Mouse (Mus musculus) heart, postnatal 36 days (tissue): ENCODE results near the gene Spock2. TPM values are rescaled to one million over a fixed set of nuclear protein-coding genes. Genes with fewer than 3 reads are reported as not detected.
"Not testable (repeated sequence)": the region's sequence is repeated elsewhere in the genome, so short reads cannot be mapped to it uniquely, and the experiment has no call there.

Source experiments
- DNase-seq, 2 experiments: peaks; one replicate each; pipeline ENCODE4 v3.0.0; 2021 to 2022
- intact Hi-C: fragments of 180-260 bp; cut with DNase I; formaldehyde crosslinking; loops from one replicate; pipeline ENCODE4 v1.15.1; 2025
- total RNA-seq, 2 experiments: library from RNA; stranded (reverse); gene quantifications; 2 replicates each; pipeline ENCODE4 v1.2.3; 2021

Spock2 gene
- total RNA-seq, 2 experiments from 2014 or later, result 16.7 to 20.1 TPM

DNA sequence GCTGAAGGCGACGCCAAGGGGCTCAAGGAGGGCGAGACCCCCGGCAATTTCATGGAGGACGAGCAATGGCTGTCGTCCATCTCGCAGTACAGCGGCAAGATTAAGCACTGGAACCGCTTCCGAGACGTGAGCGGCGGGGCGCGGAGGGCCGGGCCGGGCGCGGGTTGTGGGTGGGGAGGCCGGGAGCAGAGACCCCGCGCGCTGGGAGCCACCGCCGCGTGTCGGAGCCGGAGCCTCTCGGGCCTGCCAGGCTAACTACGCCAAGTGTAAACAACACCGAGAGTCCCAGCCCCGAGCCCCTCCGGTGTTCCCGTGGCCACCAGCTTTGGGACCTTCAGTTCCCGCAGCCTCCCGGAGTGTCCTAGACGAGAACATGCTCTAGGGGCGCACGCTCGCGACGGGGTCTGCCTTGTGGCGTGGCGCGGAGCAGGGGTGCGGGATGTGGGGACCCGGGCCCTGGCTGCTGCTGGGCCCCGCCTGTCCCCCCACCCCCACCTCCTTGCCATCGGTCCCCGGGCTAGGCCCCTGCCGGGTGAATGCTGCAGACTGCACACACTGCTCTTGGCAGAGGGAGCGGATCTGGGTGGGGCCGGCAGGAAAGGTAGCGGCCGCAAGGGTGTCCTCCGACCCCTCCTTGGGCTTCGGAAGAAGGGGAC lies 640 bp downstream of the Spock2 start:
- peak; percentile 47 to 63 for DNase-seq
- intact Hi-C loops, result no loop called here

DNA sequence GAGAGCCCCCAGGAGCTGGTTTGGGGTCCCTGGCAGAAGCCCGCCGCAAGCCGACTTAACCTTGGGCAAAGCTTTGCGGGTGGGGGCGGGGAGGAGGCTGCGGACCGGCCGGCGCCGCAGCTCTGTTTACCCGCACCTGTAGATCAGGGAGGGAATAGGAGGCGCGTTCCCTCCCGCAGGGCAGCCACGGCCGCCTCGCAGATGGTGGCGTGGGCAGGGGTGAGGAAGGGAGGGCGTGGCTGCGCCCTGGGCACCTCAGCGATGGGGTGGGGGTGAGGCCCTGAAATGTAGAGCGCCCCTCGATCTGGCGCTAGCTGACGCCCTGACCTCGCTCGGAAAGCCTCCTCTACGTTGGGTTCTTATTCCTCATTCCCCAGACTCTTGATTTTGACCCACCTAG lies 1.4 kb downstream of the Spock2 start:
- intact Hi-C loops, result no loop called here
- peak; percentile 9 to 21 for DNase-seq

DNA sequence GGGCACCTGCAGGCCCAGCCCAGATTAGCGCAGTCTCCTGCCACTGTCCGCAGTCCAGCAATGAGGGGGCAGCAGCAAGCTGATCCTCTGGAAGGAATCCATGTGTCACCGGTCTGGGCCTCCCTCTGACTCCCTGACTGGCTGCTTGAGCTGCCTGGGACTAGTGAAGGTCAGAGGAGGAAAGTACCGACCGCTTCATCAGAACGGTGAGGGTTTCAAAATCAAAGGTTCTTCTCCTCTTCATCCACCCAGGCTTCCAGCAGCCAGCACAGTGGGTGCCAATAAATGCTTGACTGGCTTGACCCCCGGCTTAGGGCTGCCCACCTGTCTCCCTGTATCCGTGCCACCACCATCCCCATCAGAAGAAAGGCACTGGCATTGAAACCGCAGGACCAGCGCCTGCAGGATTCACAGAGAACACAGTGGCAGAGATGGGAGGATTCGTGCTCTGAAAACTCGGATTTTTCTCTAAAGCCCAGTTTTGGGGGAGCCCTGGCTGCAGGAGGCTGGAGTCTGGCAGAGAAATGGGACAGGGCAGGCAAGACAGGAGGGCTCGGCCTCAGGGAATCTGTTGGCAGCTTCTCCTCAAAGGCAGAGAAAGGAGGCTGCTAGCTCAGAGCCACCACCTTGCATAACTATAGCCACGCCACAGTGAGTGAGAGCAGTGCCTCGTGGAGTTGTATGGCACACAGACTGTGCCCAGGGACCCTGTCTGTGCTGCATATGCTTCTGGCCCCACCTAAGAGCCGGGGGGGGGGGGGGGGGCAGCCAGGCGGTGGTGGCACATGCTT lies 2.5 kb downstream of the Spock2 start:
- DNase-seq, result no peak
- intact Hi-C loops, result no loop called here

DNA sequence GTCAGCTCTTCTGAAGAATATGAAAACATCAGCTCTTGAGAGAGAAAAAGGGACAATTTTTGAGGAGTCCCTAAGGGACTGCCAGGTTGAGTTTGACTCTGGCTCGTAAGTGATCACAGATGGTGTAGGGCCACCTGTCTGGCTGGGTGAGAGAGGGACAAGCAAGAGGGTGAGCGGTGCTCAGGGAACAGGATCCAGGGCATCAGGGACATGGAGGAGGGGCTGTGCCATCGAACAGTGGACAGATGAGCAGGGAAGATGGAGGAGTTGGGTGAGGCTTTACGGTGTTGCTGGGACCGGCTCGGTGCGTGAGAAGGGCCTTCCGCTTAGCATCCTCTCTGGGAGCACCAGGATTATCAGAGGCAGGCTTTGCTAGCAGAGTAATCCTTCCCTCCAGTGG lies 3.3 kb downstream of the Spock2 start:
- DNase-seq, result no peak
- intact Hi-C loops, result no loop called here

DNA sequence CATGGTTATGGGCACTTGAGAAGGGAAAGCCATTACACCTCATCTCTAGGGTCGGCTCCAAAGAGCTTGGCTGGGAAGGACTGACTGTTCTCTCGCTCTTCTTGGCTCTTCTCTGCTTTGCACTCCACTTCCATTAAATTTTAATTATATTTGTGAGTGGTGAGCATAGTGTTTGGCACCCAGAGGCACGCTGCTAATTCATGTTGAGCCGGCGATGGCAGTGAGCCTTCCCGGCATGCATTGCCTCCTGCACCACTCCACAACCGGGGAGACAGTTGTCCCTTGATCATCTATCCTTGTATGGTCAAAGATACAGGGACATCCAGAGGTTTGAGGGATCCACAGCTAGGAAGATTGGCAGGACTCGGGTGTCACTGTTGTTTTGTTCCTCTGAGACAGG lies 4.0 kb downstream of the Spock2 start:
- intact Hi-C loops, result no loop called here
- no peak for DNase-seq

DNA sequence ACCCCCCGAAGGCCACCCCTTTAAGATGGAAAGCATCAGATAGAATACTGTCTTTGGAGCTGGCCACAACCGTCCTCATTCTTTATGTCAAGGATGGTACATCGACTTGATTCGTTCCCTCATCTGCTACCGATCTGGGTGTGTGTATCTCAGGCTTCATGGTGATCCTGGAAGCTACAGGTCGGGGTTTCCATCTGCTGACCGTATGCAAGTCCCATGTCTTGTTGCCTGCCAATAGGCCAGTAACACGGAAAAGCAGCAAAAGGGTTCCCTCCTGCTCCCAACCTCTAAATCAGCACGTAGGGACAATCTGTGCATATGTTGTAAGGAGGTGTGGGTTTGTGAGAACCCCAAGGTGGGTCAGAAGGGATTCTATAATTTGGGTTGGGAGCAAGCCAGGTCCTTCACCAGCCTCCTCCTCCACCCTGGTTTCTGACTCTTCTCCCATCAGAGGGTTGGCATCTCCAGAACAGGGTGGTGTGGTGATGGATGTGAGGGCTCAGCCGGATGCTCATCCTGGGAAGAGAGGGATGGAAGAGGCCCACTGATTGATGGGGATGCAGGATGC lies 5.0 kb downstream of the Spock2 start:
- no peak for DNase-seq
- intact Hi-C loops, result no loop called here

DNA sequence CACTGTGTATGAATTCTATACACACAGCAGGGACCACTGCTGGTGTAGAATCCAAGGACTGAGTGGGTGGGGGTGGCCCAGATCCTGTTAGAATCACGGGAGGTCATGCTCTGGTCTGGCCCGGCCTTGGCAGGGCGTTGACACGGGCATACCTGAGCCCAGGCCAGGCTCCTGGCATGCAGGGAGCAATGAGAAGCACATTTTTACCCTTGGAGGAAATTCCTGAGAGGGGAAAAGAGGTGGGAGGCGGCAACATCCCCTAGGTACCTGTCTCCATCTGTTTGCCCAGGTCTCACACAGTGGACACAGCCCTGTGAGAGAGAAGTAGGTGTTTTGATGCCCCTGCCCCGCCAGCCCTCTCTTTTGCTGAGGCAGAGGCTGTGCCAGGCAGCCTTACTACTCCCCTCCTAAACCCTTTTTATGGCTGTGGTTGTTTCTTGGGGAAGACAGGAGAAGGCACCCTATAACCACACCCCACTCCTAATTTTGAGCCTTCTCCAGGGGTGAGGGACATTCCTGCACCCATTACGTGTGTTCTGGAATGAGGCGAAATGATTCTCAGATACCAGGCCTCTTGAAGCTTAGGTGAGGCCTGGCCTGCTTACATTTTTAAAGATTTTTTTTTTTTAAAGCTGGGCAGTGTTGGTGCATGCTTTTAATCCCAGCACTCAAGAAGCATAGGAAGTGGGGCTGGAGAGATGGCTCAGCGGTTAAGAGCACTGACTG lies 8.1 kb downstream of the Spock2 start:
- intact Hi-C loops, result no loop called here

DNA sequence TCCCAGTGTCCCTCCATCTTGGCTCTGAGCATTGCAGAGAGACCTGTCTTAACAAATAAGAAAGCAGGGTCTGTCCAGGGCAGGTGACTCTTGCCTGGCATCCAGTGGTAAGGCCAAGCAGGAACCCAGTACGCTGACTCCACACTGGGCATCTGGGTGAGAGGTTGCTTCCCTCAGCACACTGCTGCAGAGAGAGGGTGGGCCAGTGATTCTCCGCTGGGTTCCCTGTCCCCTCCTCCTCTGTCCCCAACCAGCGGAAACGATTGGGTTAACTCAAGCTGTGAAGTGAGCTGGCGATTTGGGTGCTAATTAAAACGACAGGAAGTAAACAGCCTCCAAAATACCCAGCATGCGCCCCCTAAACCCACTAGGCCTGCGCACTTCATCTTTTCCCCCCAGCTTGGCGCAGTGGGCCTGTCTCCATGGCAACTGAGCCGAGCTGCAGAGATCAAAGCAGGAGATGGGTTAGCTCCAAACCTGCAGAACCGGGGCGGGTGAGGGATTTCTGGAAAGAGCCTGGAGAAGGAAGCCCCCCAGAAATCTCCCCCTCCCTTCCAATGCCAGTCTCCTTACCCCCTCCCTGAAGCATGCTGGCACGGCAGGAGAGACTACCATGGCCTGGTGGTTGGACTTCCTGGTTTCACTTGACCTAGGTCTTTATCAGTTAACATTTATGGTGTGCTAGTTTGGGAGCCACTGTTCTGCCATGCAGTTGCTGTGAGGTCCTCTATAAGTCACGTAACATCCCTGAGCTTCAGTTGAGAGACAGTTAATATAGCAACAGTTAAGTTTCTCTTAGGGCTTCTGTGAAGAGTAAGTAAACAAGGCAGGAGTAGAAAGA lies 9.5 kb downstream of the Spock2 start:
- DNase-seq, result no peak
- intact Hi-C loops, result no loop called here

More for the DNA sequence above, 8.1 kb downstream of the Spock2 start:
- no peak for DNase-seq

DNA sequence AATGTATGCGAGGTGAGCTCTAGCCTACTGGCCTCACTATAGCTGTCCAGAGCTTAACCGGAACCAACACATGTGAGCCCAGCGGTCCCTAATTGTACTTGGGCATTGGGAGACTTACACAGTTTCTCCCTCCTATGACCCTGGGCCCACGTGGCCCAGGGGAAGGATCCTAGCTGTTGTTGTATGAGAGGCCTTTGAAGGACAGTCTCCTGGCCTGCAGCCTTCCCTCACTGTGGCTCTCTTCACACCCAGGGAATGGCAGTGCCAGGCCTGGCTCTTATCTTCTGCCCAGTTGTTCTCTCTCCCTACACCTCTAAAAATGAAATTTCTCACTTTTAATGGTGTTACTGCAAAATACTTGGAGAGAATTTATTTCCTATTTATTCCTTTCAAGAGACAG lies 11.0 kb downstream of the Spock2 start:
- no peak for DNase-seq

DNA sequence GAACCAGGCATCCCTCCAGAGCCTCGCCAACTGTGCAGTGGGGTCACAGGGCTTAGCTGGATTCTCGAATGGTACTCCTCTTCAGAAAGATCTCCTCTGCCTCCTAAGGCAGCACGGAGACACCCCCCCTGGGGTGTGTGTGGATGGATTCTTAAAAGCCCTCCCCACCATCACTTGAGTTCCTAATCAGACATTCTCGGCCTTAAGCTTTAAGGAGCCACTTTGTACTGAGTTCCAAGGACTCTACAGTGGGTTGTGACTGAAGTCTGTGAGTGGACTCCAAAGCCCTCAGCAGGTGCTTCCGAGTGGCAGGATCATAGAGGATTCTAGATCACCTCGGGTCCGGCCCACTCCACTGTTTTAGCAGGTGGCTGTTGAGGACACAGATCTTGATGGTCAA lies 12.4 kb downstream of the Spock2 start:
- no peak for DNase-seq
- intact Hi-C loops, result no loop called here

More for the DNA sequence above, 11.0 kb downstream of the Spock2 start:
- intact Hi-C loops, result no loop called here

DNA sequence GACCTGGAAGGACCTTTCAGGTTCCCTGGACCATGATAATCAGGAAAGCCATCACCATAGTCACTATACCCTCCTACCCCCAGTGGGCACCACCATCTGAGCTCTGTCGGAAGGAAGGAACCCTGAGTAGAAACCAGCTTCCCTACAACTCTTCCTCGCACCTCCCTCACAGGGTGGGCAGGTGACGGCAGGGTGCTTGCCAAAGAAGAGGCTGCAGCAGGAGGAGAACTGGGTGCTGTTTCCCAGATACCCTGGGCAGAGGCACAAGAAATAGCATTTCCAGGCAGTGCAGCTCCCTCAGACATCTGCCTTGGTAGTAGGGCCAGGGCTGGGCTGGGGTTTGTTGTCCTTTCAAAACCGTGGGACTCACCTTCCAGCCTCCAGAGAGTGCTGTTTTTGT lies 14.6 kb downstream of the Spock2 start:
- no peak for DNase-seq
- intact Hi-C loops, result no loop called here

DNA sequence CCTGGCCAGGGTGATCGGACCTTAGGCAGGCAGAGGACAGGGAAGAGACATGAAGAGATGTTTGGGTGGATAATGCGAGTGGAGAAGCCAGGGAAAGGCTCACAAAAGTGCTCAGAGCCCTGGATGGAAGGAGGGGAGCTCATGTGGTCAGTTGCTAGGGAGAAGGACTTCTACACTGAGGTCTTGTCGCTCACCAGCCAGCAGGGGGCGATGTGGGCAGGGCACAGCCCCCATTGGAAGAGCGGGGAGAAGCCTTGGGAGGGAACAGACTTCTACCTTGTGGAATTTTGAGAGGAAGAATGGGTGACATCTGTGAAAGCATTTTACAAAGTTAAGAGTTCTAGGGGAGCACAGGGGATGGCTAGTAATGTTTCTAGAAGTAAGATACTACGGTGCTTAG lies 18.1 kb downstream of the Spock2 start:
- intact Hi-C loops, result no loop called here

DNA sequence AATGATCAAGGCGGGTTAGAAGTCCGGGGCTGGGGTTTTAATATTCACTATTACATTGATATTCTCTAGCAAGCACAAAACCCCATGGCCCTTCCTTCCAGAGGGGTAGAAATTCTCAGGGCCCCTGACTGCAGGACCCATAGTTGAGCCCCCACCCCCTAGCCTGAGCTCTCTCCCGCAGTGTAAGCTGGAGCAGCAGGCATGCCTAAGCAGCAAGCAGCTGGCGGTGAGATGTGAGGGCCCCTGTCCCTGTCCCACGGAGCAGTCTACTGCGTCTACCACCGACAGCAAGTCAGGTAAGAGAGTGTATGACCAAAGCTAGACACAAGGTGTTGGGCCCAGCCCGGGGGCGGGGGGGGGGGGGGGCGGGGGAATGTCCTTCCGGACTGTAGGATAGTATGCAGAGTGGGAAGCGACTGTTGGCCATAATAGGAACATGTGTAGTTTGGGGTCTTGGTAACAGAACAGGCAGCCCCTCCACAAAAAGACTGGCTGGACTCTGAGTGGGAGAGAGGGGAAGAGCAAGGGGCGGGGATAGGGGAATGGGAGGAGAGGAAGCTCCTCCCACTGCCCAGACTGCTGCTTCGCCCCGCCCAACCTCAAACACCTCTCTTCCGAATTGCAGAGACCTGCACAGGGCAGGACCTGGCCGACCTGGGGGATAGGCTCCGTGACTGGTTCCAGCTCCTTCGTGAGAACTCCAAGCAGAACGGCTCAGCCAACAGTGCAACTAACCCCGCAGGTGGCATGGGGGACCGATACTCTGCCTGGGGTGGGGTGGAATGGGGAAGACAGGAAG lies 19.7 kb downstream of the Spock2 start:
- no peak for DNase-seq
- intact Hi-C loops, result no loop called here

More for the DNA sequence above, 18.1 kb downstream of the Spock2 start:
- DNase-seq, result peak in 1 of 2 experiments; percentile 38

DNA sequence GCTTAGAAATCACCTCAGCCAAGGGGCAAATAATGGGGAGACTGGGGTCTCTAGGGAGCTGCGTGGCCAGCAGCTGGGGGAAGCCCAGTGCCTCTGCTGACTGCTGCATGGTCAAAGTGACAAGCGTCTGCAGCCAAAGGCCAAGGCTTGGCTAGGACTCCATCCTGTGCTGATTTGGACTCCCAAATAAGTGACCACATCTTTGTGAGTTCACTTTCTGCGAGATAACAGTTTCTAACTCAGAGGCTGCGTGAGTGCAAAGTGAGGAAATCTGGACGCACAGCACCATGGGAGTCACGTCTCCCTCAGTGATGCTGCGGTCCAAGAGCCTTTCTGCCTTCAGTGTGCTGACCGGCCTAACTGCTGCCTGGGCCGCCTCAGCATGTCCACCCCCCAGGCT lies 22.3 kb downstream of the Spock2 start:
- intact Hi-C loops, result no loop called here
- DNase-seq, result peak in 1 of 2 experiments; percentile 18

DNA sequence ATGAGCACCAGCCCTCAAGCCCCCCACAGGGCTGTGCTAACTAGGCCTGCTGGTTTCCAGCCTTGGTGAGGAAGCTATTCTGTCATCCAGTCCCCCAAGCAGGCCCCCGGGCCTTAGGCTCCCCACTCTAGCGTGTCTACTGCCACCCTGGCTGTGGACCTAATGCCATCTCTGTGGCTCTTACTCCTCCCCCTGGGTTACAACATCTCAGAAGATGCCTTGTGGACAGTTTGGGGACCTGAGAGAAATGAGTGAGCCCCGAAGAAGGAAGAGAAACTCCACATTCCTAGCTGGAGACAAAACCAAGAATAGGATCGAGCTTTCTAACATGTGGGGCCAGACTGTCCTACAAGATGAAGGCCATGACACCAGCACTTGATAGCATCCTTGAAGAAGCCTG lies 24.5 kb downstream of the Spock2 start:
- DNase-seq, result no peak
- intact Hi-C loops, result no loop called here

DNA sequence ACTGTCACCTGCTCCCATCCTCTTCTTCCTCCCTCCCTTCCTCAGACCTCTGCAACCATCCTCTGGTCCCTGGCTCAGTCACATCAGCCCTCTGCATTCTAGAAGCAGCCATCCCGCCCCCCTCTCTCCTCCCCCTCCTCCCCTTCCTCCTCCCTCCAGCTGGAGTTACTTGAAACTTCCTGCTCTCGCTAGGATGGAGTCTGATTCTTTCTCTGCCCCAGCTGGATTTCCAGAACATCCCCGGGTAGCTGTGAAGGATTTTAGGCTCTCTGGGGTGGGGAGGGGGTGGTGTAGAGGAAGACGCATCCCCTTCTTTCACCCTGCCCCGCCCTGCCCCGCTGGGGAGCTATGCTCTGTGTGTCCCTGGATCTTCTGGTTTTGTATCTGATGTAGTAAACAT lies 27.5 kb downstream of the Spock2 start:
- intact Hi-C loops, result no loop called here
- DNase-seq, result no peak

DNA sequence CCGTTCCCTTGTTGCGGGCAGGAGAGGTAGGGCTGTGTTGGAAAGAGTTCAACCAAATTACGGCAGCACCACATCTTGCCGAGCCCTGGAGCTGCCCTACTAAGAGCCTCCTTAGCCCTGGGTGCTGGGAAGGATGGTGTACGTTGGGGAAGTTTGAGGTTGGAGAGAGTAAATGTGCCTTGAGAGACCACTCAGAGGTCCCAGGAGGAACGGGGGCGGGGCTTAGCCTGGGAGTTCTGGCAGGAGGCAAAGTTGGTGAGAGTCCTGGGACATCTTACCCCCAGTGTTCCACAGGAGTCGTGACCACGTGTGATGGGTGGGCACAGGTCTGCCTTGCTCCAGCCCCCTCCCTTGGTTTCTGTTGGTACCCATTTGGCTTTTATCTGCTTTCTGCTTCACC lies 28.2 kb downstream of the Spock2 start:
- intact Hi-C loops, result no loop called here
- no peak for DNase-seq

DNA sequence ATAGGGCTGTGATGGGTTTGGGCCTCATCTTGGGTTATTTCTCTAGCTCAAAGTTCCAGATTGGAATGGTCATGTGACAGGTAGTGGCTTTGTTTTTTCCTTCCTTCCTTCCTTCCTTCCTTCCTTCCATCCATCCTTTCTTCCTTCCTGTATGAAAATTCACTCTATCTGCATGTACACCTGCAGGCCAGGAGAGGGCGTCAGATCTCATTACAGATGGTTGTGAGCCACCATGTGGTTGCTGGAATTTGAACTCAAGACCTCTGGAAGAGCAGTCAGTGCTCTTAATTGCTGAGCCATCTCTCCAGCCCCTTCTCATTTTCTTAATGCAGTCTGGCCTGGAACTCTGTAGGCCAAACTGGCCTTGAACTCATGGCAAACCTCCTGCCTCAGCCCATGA lies 30.0 kb downstream of the Spock2 start:
- DNase-seq, intact Hi-C loops: not testable (repeated sequence)

DNA sequence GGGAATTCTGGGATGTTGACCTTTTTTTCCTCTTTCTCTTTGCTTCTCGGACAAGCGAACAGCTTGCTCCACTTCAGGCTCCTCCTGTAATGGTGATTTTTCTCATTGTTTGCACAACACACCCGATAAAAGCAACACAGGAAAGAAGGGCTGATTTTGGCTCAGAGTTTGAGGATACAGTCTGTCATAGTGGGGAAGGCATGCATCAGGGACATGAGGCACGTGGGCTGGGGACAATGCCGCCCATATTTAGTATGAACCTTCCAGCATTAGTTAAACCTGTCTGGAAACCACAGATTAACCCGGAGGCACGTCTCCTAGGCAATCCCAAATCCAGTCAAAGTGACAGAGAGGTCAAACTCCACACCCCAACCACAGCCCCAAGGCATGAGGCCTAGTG lies 30.9 kb downstream of the Spock2 start:
- no peak for DNase-seq
- intact Hi-C loops, result no loop called here

DNA sequence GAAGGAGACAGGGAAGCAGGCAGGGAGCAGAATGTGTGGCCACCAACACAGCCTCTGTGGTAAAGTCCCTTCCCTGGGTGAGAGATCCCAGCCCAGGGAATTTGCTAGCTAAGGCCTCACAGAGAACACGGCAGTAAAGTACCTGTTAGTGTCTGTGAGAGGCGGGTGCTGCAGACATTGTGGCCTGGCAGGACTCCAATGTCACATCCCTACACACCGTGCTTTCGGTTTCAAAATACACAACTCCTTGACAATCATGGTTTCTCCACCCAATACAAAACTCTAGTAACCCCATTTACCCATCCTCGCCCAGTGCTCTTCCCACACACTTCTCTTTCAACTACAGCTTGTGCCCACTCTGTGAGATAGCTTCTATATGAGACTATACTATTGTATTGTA lies 32.7 kb downstream of the Spock2 start:
- intact Hi-C loops, result no loop called here
- no peak for DNase-seq
